Mouse (Mus musculus) gastrocnemius, postnatal 14 days (tissue): ENCODE measurements around the gene Stard9. TPM values are rescaled to one million over a fixed set of nuclear protein-coding genes. Genes with fewer than 3 reads are reported as not detected.
"Not testable (repeated sequence)": the region's sequence is repeated elsewhere in the genome, so short reads cannot be mapped to it uniquely, and the experiment has no call there.

ENCODE experiments used
- DNase-seq: peaks from one replicate; pipeline ENCODE4 v3.0.0; 2021; ENCODE audit warnings: mixed read lengths
- intact Hi-C: fragments of 180-260 bp; cut with DNase I; formaldehyde crosslinking; loops from one replicate; pipeline ENCODE4 v1.15.1; 2025; ENCODE audit warnings: low total_unique reads
- total RNA-seq, 2 experiments: library from RNA; stranded (reverse); gene quantifications; 2 replicates each; pipeline ENCODE4 v1.2.3; 2021

Stard9 gene
- total RNA-seq, 2 experiments from 2014 or later, result 8.5 to 8.6 TPM

DNA sequence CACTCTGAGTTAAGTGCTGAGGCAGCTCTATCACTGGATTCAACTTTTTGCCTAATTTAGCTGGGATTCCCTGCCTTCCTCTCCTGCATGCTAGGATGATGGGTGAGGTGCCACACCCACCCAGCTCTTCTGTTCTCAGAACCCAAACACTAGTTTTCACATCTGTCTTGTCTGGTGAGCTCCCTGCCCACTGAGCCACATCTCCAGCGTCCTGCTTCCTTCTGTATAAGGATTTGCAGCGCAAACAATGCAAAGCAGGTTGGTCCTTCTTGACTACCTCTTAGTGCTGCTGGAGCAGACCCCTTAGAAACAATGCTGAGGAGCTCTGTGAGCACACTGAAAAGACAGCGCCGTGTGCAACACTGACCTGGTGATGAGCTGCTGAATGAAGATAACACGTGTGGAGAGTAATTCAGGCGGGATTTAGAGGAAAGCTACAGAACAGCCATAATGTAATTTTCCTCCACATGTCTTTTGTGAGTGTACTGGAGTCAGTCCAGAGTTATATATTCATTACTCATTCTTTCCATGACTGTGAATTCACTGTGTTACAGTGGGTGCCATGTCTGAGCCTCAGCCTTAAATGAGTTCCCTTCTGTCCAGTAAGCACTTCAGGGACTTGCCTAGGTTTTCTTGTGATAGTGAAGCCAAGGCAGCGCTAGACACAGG is 23.5 kb downstream of the Stard9 start:
- no peak for DNase-seq
- intact Hi-C loops, result no loop called here

- intact Hi-C loops, result no loop called here
- DNase-seq, result no peak
Measured at GRCm38 (mm10) chr2:120652925-120653284, 24.0 kb downstream of the Stard9 start.

DNA sequence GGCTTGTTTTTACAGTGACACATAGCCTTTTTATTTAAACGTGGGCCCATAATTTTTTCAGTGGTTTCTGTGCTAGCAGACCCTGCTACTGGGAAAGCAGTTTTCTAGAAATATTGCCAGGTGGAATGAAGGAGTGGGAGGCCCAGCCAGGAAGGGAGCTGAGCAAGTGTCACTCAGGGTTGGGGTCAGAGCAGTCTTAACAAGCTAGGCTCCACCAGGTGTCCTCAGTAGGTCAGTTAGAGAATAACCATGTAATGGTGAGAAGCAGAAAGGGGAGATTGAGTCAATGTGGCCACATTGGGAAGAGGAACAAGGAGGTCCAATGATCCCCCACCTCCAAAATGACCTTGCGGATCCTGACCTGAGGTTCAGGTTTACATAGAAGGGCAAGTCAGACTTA is 25.8 kb downstream of the Stard9 start:
- intact Hi-C loops, result no loop called here
- no peak for DNase-seq

- no peak for DNase-seq
- intact Hi-C loops, result no loop called here
Measured at GRCm38 (mm10) chr2:120655905-120656304, 27.0 kb downstream of the Stard9 start.

GRCm38 (mm10) chr2:120656711-120657110 is 27.8 kb downstream of the Stard9 start:
- intact Hi-C loops, result no loop called here
- no peak for DNase-seq

DNA sequence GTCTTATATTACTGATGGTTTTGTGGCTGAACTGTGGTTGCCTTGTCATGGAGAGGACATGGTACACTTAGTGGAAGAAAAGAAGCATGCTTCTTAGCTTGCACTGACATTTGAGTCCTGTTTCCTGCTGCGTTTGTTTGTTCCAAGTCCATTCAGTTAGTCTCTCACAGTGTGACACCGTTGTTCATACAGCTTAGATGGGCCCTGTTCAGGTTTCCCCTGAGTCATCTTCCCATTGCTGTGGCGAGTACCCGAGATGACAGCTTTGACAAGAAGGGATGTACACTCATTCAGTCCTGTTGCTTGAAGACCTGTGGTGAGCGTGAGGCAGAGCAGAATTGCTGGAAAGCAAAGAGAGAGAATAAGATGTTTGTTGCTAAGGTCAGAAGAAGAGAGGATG is 29.6 kb downstream of the Stard9 start:
- DNase-seq, result no peak
- intact Hi-C loops, result no loop called here

DNA sequence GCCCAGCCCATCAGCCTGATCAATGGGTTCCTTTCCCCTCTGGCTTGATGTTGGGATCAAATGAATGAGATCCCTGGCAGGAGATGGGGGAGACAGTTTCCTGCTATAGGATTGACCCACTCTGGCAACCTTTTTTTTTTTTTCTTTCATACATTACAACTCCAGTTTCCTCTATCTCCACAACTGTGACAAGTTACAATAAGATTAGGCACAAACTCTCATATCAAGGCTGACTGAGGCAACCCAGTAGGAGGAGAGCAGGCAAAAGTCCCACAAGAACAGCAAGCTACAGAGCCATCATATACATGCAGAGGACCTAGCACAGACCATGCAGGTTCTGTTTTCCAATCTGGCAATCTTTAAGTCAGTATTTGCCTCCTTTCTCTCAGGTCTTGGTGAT is 30.4 kb downstream of the Stard9 start:
- intact Hi-C loops, result no loop called here

DNA sequence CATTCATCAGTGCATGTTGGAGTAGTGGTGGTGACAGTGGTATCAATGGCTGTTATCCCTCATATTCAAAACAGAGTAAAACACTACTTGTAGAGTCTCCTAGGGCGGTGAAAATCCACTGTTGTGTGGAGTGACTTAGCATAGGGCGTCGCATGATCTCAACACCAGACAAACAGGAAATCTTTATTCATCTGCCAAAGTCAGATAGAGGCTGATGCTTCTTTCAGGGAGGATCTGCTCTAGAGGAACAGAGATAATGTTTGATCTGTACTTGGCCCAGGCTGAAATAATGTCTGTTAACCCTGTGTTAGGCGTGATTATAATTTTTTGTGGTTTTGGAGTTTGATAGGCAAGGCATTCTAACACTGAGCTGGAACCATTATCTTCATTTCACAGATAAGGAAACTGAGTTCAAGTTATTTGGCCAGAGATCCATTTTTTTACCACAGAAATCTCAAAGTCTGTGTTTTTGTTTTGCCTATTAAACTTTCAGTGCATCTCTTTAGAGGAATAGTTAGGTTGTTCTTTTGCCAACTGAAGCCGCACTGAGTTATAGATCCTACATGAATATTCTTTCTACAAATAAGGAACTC is 31.7 kb downstream of the Stard9 start:
- no peak for DNase-seq
- intact Hi-C loops, result loop anchor here (10.0 kb wide), 1 partner anchor 176 kb away; no protein-coding TSS in a partner anchor

More for the DNA sequence above, 30.4 kb downstream of the Stard9 start:
- DNase-seq, result no peak

GRCm38 (mm10) chr2:120662766-120663165 is 33.8 kb downstream of the Stard9 start:
- DNase-seq, result no peak
- intact Hi-C loops, result loop anchor here (10.0 kb wide), 1 partner anchor 178 kb away; no protein-coding TSS in a partner anchor

DNA sequence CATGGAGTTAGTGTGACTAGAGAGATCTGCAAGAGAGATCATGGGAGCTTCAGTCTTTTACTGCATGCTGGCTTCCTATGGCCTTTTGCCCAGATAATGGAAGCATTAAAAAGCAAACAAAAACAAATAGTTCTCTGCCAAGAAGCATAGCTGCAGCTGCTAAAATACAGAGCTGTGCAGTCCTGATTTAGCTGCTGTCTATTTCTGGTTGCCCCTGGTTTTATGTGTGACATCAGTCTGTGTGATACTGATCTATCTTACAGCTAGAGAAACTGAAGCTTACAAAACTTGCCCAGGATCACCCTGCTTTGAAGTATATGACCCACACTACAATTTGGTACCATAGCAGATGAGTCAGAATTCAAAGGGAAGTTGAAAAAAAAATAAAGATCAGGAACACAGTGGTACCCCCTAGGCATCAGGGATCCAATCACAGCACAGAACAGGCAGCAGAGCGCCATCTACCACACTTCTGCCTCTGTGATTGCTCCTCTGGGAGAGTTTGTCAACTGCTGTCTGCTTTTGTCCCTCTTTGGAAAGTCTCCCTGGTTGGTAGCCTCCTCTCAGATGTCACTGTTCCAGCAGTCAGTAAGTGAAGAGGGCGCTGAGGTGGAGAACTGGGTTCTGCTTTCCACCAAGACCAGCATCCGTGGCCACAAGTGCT is 34.7 kb downstream of the Stard9 start:
- intact Hi-C loops, result loop anchor here (10.0 kb wide), 1 partner anchor 179 kb away; no protein-coding TSS in a partner anchor
- no peak for DNase-seq

DNA sequence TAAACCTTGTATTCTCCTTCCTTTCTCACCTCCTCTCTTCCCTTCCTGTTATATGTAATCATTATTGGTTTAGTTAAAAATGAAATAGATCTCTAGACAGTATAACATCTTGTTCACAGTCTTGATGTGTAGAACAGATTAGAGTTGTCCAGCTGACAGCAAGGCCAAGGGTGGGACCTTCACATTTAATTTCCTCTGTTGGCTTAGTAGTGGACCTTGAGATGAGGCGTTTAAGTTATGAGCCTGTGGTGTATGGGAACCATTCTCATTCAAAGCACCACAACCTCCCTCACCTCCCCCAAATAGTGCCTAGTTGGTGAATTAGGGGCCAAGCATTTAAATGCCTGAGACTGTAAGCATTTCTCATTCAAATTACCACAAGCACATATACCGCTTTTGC is 38.5 kb downstream of the Stard9 start:
- intact Hi-C loops, result loop anchor here (10.0 kb wide), 1 partner anchor 183 kb away; no protein-coding TSS in a partner anchor
- no peak for DNase-seq

DNA sequence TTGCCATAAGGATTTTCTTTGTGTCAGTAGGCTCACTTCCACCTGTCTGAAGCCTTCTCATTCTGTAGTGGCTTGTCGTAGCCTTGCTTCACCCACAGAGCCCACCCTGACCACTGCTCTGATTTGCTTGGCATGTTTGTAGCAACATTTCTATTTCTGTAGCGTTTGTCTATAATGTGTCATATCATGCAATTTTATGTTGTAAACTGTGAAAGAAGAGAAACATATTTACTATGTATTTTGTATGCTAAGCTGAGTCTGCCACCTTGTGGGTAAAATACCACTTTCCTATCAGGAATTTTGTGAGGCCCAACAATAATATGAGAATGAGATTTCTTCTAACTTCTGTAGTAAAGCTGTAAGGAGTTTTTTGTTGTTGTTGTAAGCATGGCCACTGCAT is 41.3 kb downstream of the Stard9 start:
- no peak for DNase-seq
- intact Hi-C loops, result no loop called here

- intact Hi-C loops, DNase-seq: not testable (repeated sequence)
Measured at GRCm38 (mm10) chr2:120681151-120681550, 52.2 kb downstream of the Stard9 start.

- intact Hi-C loops, result no loop called here
- DNase-seq, result no peak
Measured at GRCm38 (mm10) chr2:120697767-120698166, 68.8 kb downstream of the Stard9 start.

DNA sequence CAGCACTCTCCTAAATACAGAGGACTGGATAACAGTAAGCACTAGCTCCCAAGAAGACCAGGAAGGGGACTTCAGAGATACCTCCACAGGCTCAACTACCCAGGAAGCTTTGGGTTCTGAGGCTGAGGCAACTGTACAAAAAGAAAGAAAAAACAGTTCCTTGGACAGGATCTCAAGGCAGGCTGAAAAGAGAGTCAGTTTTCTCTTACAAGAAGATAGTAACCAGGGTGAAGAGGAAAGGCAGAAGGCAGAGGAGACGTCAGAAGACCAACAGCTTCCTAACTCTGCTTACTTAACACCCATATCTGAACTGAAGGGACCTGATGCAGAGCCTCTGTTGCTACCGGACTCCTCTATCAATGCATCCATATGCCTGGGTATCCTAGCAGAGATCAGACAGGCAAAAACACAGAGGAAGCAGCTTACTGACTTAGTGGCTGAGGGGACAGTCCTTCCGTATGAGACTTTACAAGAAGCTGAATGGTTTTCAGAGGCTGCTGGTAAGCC is 71.5 kb downstream of the Stard9 start:
- no peak for DNase-seq
- intact Hi-C loops, result no loop called here

GRCm38 (mm10) chr2:120702675-120703074 is 73.8 kb downstream of the Stard9 start:
- intact Hi-C loops, result no loop called here
- DNase-seq, result no peak

DNA sequence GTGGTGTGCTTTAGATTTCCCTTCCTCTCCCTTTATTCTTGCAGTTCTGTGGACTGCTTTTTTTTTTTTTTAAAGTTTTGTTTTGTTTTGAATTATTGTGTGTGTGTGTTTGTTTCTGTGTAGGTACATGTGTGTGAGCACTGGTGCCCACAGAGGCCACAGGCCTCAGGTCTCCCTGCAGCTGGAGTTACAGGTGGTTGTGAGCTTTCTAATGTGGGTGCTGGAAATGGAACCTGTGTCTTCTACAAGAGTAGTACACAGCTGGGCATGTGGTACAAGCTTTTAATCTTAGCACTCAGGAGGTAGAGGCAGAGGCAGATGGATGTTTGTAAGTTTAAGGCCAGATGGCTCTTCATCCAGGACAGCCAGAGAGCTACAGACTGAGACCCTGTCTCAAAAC is 78.1 kb downstream of the Stard9 start:
- DNase-seq, result no peak
- intact Hi-C loops, result no loop called here

GRCm38 (mm10) chr2:120710154-120710553 is 81.2 kb downstream of the Stard9 start:
- no peak for DNase-seq

DNA sequence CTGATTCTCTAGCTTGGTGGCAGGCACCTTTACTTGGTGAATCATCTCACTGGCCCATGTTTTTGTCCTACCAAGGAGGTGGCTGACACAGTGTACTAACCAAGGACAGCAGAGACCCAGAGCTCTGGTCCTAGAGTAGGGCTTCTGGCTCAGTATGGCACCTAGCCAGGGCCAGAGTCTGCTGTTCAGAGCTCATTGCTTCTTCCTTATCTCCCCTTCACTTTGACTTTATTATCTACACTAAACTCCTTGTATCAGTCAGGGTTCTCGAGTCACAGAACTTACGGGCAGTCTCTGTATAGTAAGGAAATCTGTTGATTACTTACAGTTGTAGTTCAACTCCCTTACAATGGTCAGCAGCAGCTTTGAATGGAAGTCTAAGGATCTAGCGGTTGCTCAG is 82.0 kb downstream of the Stard9 start:
- DNase-seq, result no peak
- intact Hi-C loops, result no loop called here

More at GRCm38 (mm10) chr2:120710154-120710553, 81.2 kb downstream of the Stard9 start:
- intact Hi-C loops, result no loop called here

- no peak for DNase-seq
Measured at GRCm38 (mm10) chr2:120713441-120713840, 84.5 kb downstream of the Stard9 start.

DNA sequence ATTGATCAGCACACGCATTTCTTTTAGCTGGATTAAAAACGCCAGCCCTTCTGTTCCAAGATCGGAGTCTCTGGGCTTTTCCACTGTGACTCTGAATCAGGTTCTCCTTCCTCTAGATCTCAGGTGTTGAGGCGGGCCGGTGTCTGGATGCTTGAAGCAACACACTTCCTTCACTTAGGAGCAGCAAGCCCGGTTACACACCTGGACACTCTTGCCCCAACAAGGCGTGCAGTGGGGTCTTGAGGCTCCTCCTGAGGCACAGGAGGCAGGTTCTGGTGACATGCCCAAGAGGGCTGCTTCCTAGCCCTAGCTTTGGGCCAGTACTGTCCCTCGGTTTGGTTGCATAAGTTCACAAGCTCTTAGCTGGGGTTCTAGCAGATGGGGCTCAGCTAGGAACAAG is 89.6 kb downstream of the Stard9 start:
- intact Hi-C loops, result no loop called here

More at GRCm38 (mm10) chr2:120713441-120713840, 84.5 kb downstream of the Stard9 start:
- intact Hi-C loops, result no loop called here

More for the DNA sequence above, 89.6 kb downstream of the Stard9 start:
- DNase-seq, result no peak
